ENCODE assay signal across 23 mouse cellular contexts in genomic region chr3:37469353-37469752, GRCm38 (mm10). TPM values are rescaled to one million over a fixed set of nuclear protein-coding genes. Genes with fewer than 3 reads are reported as not detected.
DNase-seq lines count a peak whose midpoint lies in the region; ATAC-seq lines count a peak whose summit lies in the region.
"Had no signal": no experiment of that assay in that cellular context is flagged by ENCODE, and none has a peak within 500 bp of the region (broad histone marks: within the 10 kb centered on the region; RNA-seq: fewer than 3 reads in every experiment).

No protein-coding gene starts in this region.

- H3K4me1 ChIP-seq in liver, embryonic 11.5 days (replicated peaks; ENCODE audit: control insufficient read depth, insufficient read depth, low read length): peaks cover 5% of the 10 kb centered on the region
- H3K4me1 ChIP-seq in liver, embryonic 16.5 days (ENCODE audit: control insufficient read depth, low read depth, low read length): peaks cover 4% of the 10 kb centered on the region; the same call in 1 of the 2 replicates
- H3K4me1 ChIP-seq in midbrain, embryonic 11.5 days (ENCODE audit: control insufficient read depth, insufficient read depth, low read length): no peaks in the 10 kb centered on the region
- H3K4me1 ChIP-seq: embryonic facial prominence, embryonic 15.5 days; forebrain, embryonic 10.5 days; heart, embryonic 15.5 days; hindbrain, embryonic 13.5 days had no signal

- H3K27me3 ChIP-seq in liver, embryonic 11.5 days (replicated peaks; ENCODE audit: control insufficient read depth, insufficient read depth, low read length): no peaks in the 10 kb centered on the region
- H3K27me3 ChIP-seq in liver, embryonic 16.5 days (ENCODE audit: control insufficient read depth, insufficient read depth, low read depth, low read length): no peaks in the 10 kb centered on the region
- H3K27me3 ChIP-seq in midbrain, embryonic 11.5 days (ENCODE audit: control insufficient read depth, insufficient read depth, low read length): no peaks in the 10 kb centered on the region
- H3K27me3 ChIP-seq: CH12.LX; embryonic facial prominence, embryonic 15.5 days; heart, embryonic 15.5 days; hindbrain, embryonic 13.5 days had no signal

- no peak overlapping the region for H3K9ac ChIP-seq in liver, embryonic 11.5 days (ENCODE audit: low read depth, low read length)
- H3K9ac ChIP-seq in liver, embryonic 16.5 days (ENCODE audit: low read depth, low read length): no peak overlapping the region
- H3K9ac ChIP-seq in midbrain, embryonic 11.5 days (ENCODE audit: low read length): no peak overlapping the region
- H3K9ac ChIP-seq: embryonic facial prominence, embryonic 15.5 days; heart, embryonic 15.5 days; hindbrain, embryonic 13.5 days had no signal

- H3K4me2 ChIP-seq in liver, embryonic 11.5 days: no peak overlapping the region; the same call in 1 of the 2 replicates
- no peak overlapping the region for H3K4me2 ChIP-seq in liver, embryonic 16.5 days (ENCODE audit: low read depth, low read length)
- H3K4me2 ChIP-seq in midbrain, embryonic 11.5 days: no peak overlapping the region
- H3K4me2 ChIP-seq: embryonic facial prominence, embryonic 15.5 days; heart, embryonic 11.5 days; heart, embryonic 15.5 days; hindbrain, embryonic 13.5 days had no signal

- no peaks in the 10 kb centered on the region for H3K36me3 ChIP-seq in liver, embryonic 11.5 days (ENCODE audit: control insufficient read depth, insufficient read depth, low read length)
- H3K36me3 ChIP-seq in liver, embryonic 16.5 days (ENCODE audit: control insufficient read depth, insufficient read depth): no peaks in the 10 kb centered on the region; the same call in 1 of the 2 replicates
- 0 out of 2 replicates have a peak, but pooled peaks cover 3% of the 10 kb centered on the region for H3K36me3 ChIP-seq in midbrain, embryonic 11.5 days (ENCODE audit: control insufficient read depth, insufficient read depth, low read length)
- H3K36me3 ChIP-seq: heart, embryonic 15.5 days; hindbrain, embryonic 13.5 days had no signal

- H3K9me3 ChIP-seq in liver, embryonic 11.5 days (ENCODE audit: control insufficient read depth, low read length): no peaks in the 10 kb centered on the region
- H3K9me3 ChIP-seq in liver, embryonic 16.5 days (replicated peaks; ENCODE audit: control insufficient read depth, low read length): no peaks in the 10 kb centered on the region
- no peaks in the 10 kb centered on the region for H3K9me3 ChIP-seq in midbrain, embryonic 11.5 days (ENCODE audit: control insufficient read depth, low read length)
- H3K9me3 ChIP-seq: embryonic facial prominence, embryonic 15.5 days; forebrain, embryonic 10.5 days; heart, embryonic 15.5 days; hindbrain, embryonic 13.5 days had no signal

- H3K27ac ChIP-seq in liver, embryonic 11.5 days (ENCODE audit: low read depth, low read length): 0 out of 2 replicates have a peak overlapping the region, but pooled peaks have one; percentile 0
- H3K27ac ChIP-seq in liver, embryonic 16.5 days (ENCODE audit: low read length): no peak overlapping the region
- no peak overlapping the region for H3K27ac ChIP-seq in midbrain, embryonic 11.5 days (ENCODE audit: low read depth, low read length)
- H3K27ac ChIP-seq: embryonic facial prominence, embryonic 15.5 days; forebrain, embryonic 10.5 days; heart, embryonic 15.5 days; hindbrain, embryonic 13.5 days; hindbrain, postnatal 0 days had no signal

- WGBS in liver, embryonic 11.5 days: 48% methylated on average over 4 of the region's 4 CpGs
- 35% methylated on average over 4 of the region's 4 CpGs for WGBS in liver, embryonic 16.5 days (ENCODE audit: insufficient replicate concordance)
- 90% methylated on average over 4 of the region's 4 CpGs for WGBS in midbrain, embryonic 11.5 days

- H3K4me3 ChIP-seq in liver, embryonic 11.5 days (ENCODE audit: low read depth, low read length): no peak overlapping the region
- no peak overlapping the region for H3K4me3 ChIP-seq in liver, embryonic 16.5 days (ENCODE audit: low read depth, low read length)
- no peak overlapping the region for H3K4me3 ChIP-seq in midbrain, embryonic 11.5 days (ENCODE audit: low read depth, low read length)
- H3K4me3 ChIP-seq: embryonic facial prominence, embryonic 15.5 days; erythroblast, embryonic 14.5 days; forebrain, embryonic 10.5 days; heart, embryonic 15.5 days; hindbrain, embryonic 13.5 days had no signal

- peak; percentile 81 for ATAC-seq in liver, embryonic 11.5 days (replicated peaks; ENCODE audit: low FRiP score)
- peak; percentile 62; the same call in 1 of the 2 replicates for ATAC-seq in liver, embryonic 16.5 days (ENCODE audit: low read depth)
- ATAC-seq in midbrain, embryonic 11.5 days (ENCODE audit: low FRiP score): no peak
- ATAC-seq: forebrain, embryonic 14.5 days; hindbrain, postnatal 0 days had no signal

- DNase-seq in MEL-GATA-1-ER (ENCODE audit: extremely low read depth, low read depth) (peak; percentile 33), adipocyte (ENCODE audit: low spot score) (no peak)
- no peak for DNase-seq in liver, embryonic 11.5 days (ENCODE audit: low spot score)
- DNase-seq in midbrain, embryonic 11.5 days (ENCODE audit: low spot score, missing footprints): no peak
- no peak for DNase-seq in urinary bladder, postnatal 4 days (ENCODE audit: low spot score in 2 of 2)
- DNase-seq: adrenal gland, adult 2 months; adrenal gland, postnatal 25 days; cerebellum, adult 8-10 months; cerebellum, postnatal 14 days; embryo, embryonic 11 days; gastrocnemius, postnatal 36 days; heart, adult 11 months; heart, postnatal 14 days had no signal

RNA-seq across cellular contexts. Expression of gene Nudt6, which starts 49.3 kb away (rescaled TPM):
- 8.5 and 11.5 TPM in 2 replicates for polyA plus RNA-seq in liver, embryonic 11.5 days (2014; fragmentation: Nextera tagmentation; extraction: Ambion mirVana)
- 3.9 and 4.1 TPM in 2 replicates for polyA plus RNA-seq in liver, embryonic 16.5 days (2015; fragmentation: Nextera tagmentation; extraction: Ambion mirVana)
- 3.3 and 3.5 TPM in 2 replicates for polyA plus RNA-seq in midbrain, embryonic 11.5 days (2014; fragmentation: Nextera tagmentation; extraction: Ambion mirVana)

RNA-seq across cellular contexts. Expression of gene Spata5, which starts 49.7 kb away (rescaled TPM):
- 41.2 and 52.8 TPM in 2 replicates for polyA plus RNA-seq in liver, embryonic 11.5 days (2014; fragmentation: Nextera tagmentation; extraction: Ambion mirVana)
- 14.6 and 15.5 TPM in 2 replicates for polyA plus RNA-seq in liver, embryonic 16.5 days (2015; fragmentation: Nextera tagmentation; extraction: Ambion mirVana)
- polyA plus RNA-seq in midbrain, embryonic 11.5 days (2014; fragmentation: Nextera tagmentation; extraction: Ambion mirVana): 42.1 and 42.3 TPM in 2 replicates
